Mouse (Mus musculus) midbrain, embryonic 16.5 days (tissue): Measurements from ENCODE around the gene Exoc4. TPM values are rescaled to one million over a fixed set of nuclear protein-coding genes. Genes with fewer than 3 reads are reported as not detected.

Experiments
- ATAC-seq: fragments of 200-750 bp; cut with Nextera tagmentation; 2 replicates; pipeline ENCODE4 v1.8.0; 2017; ENCODE audit warnings: moderate TSS enrichment
- H3K27ac ChIP-seq: fragments of 300-500 bp; sonication (generic); 2 replicates; pipeline ENCODE4 v1.5.1; 2014; ENCODE audit warnings: mild to moderate bottlenecking, low read length, mixed read lengths
- H3K27me3 ChIP-seq: fragments of 300-500 bp; sonication (generic); 2 replicates; pipeline ENCODE4 v1.6.1; 2014; ENCODE audit warnings: low read depth, low read length, mixed read lengths; ENCODE audit not compliant: control insufficient read depth, insufficient read depth
- H3K36me3 ChIP-seq: fragments of 300-500 bp; sonication (generic); 2 replicates; pipeline ENCODE4 v1.6.1; 2014; ENCODE audit warnings: mild to moderate bottlenecking, low read length, moderate library complexity, mixed read lengths; ENCODE audit not compliant: control insufficient read depth, insufficient read depth
- H3K4me1 ChIP-seq: fragments of 300-500 bp; sonication (generic); 2 replicates; pipeline ENCODE4 v1.6.1; 2014; ENCODE audit warnings: mild to moderate bottlenecking, low read length, mixed read lengths; ENCODE audit not compliant: control insufficient read depth, insufficient read depth
- H3K4me2 ChIP-seq: fragments of 300-500 bp; sonication (generic); 2 replicates; pipeline ENCODE4 v1.6.1; 2014; ENCODE audit warnings: mild to moderate bottlenecking, low read length, mixed read lengths
- H3K4me3 ChIP-seq: fragments of 300-500 bp; sonication (generic); 2 replicates; pipeline ENCODE4 v1.5.1; 2014; ENCODE audit warnings: low read depth, mild to moderate bottlenecking, low read length, moderate library complexity, mixed read lengths
- H3K9ac ChIP-seq: fragments of 300-500 bp; sonication (generic); 2 replicates; pipeline ENCODE4 v1.6.1; 2014; ENCODE audit warnings: low read depth, low read length, mixed read lengths
- H3K9me3 ChIP-seq: fragments of 300-500 bp; sonication (generic); replicated peaks from 2 replicates; pipeline ENCODE4 v1.6.1; 2014; ENCODE audit warnings: mild to moderate bottlenecking, low read length, mixed read lengths; ENCODE audit not compliant: control insufficient read depth, poor library complexity, severe bottlenecking
- WGBS: fragments of 180-500 bp; shearing (Covaris S2); extraction: QIAGEN DNeasy Blood & Tissue Kit; methylation state at CpG from one replicate; pipeline ENCODE4 v1.1.7; 2014; 5-methylcytosine and 5-hydroxymethylcytosine counted together
- polyA plus RNA-seq: library from polyadenylated mRNA; unstranded; fragments of >200 nt; fragmentation: Nextera tagmentation; extraction: Ambion mirVana; gene quantifications from 2 replicates; pipeline ENCODE4 v1.2.1, GENCODE M21; 2015

Exoc4 gene
- polyA plus RNA-seq, 1 experiment from 2014 or later: 48.7 TPM

DNA sequence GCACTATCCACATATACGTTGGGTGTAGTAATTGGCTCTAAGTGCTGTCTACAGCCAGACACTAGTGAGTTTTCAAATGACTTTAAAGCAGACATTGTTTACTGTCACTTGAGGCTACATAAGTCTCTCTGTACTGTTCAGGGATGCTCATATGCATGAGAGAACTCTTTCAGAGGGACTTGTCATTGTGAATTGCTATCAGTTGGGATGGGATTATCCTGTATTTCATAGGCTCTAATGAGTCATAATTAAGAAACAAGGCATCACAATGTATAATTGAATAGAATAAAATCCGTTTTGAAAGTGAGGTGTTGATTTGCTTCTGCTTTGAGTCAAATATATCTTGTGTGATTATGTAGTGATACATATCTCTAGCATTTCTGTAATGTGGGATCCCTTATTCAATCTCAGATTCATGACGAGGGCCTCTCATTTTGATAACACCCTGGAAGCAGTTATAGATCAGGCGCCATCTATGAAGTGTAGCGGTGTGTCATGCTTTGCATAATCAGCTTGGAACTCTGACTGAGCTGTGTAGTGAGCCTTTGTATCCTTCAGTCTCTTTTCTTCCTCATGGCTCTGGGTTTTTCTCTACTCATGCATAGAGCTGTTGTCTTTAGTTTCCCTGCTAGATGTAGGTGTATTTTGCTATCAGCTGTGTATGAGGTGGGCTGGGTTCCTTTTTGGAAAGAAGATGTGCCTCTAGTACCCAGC lies 8.3 kb downstream of the Exoc4 start:
- ATAC-seq: no peak
- no peaks in the 10 kb centered on the region for H3K36me3 ChIP-seq
- no peak overlapping the region for H3K4me2 ChIP-seq
- no peaks in the 10 kb centered on the region for H3K27me3 ChIP-seq
- 49% methylated on average over 5 of the region's 5 CpGs for WGBS
- no peak overlapping the region for H3K4me3 ChIP-seq
- no peaks in the 10 kb centered on the region for H3K9me3 ChIP-seq
- H3K9ac ChIP-seq: no peak overlapping the region
- H3K27ac ChIP-seq: no peak overlapping the region
- H3K4me1 ChIP-seq: peaks cover 3% of the 10 kb centered on the region; the same call in 1 of the 2 replicates

DNA sequence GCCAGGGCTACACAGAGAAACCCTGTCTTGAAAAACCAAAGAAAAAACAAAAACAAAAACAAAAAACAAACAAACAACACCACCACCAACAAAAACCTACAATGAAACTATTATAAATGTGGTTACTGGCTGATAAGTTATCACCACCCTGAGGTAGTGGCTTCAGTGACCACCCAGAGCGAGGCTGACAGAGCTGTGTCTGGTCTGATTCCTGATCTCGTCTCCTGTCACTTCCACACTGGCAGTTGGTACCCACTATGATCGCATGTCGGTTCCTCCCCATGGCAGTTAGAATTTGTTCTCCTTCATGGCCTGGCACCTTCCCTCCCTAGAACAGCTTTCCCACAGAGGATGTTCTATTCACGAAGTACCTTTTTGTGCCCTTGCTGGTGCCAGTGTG lies 11.0 kb downstream of the Exoc4 start:
- no peaks in the 10 kb centered on the region for H3K9me3 ChIP-seq

DNA sequence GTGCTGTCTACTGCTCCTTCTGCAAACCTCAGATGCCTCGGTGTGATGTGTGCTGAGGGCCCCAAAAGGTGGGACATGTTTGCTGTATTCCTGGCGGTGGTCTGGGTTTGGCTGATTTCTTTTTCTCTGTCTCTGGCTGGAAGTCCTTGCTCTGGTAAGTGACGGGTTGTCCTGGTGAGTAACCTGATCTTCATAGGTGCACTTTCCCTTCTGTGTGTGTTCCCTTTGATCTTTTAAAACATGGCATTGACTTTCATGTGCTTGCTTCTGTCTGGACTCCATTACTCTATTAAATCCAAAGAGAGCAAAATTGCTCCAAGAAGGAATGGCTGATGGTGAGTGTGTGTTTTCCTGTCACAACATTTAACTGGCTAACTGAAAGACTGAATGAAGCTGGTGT lies 12.7 kb downstream of the Exoc4 start:
- Histone ChIP-seq H3K9ac (no peak overlapping the region), H3K4me1 (peaks cover 6% of the 10 kb centered on the region; the same call in 1 of the 2 replicates), H3K27me3 (no peaks in the 10 kb centered on the region), H3K4me3 (no peak overlapping the region), H3K36me3 (peaks cover 6% of the 10 kb centered on the region; the same call in 1 of the 2 replicates), H3K27ac (no peak overlapping the region), H3K9me3 (no peaks in the 10 kb centered on the region), H3K4me2 (no peak overlapping the region)
- WGBS: 89% methylated on average over 3 of the region's 3 CpGs
- no peak for ATAC-seq

More for the DNA sequence above, 11.0 kb downstream of the Exoc4 start:
- 93% methylated on average over 5 of the region's 5 CpGs for WGBS
- H3K27ac ChIP-seq: no peak overlapping the region
- H3K4me1 ChIP-seq: peaks cover 6% of the 10 kb centered on the region; the same call in 1 of the 2 replicates
- ATAC-seq: no peak
- no peak overlapping the region for H3K4me3 ChIP-seq
- peaks cover 6% of the 10 kb centered on the region; the same call in 1 of the 2 replicates for H3K36me3 ChIP-seq
- H3K27me3 ChIP-seq: no peaks in the 10 kb centered on the region
- H3K4me2 ChIP-seq: no peak overlapping the region
- H3K9ac ChIP-seq: no peak overlapping the region

DNA sequence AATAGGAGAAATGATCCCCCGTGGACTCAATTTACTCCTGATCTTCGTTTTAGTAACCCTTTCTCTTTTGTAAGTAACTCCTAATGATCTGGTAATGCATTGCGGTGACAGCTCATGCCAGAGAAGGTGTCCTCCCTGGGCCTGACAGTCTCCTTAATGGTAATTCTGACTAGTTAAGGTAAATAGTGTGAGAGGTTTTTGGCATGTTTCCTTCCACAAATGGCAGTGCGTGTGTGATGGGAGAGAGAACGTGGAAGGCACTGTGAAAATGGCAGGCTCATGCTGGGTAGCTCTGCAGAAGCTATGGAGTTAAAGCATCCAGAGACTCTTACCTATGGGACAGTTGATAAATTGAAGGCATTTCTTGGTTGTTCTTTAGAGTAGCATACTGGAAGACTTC lies 15.1 kb downstream of the Exoc4 start:
- no peaks in the 10 kb centered on the region for H3K27me3 ChIP-seq
- no peak overlapping the region for H3K4me2 ChIP-seq
- 78% methylated on average over 5 of the region's 5 CpGs for WGBS
- no peak overlapping the region for H3K9ac ChIP-seq
- no peak overlapping the region for H3K4me3 ChIP-seq
- 0 out of 2 replicates have a peak, but pooled peaks cover 3% of the 10 kb centered on the region for H3K4me1 ChIP-seq
- H3K36me3 ChIP-seq: peaks cover 10% of the 10 kb centered on the region
- no peaks in the 10 kb centered on the region for H3K9me3 ChIP-seq
- H3K27ac ChIP-seq: no peak overlapping the region
- no peak for ATAC-seq

DNA sequence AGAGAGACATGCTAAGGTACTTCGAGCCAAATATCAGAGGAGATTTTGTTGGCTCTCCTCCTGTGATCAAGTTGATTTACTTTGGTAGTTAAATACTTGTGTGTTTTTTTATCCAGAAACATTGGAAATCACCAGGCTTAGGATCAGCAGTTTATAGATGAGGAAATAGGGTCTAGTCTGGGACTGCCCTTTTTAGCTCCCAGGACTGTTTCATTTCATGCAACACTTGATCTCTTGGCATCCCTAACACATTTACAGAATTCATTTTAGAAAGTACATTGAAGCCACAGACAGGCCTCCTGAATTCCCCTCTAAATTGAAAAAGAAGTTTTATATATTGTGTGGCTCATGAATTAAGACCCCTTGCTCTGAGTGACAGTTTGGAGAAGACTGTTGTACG lies 15.5 kb downstream of the Exoc4 start:
- Histone ChIP-seq H3K4me1 (0 out of 2 replicates have a peak, but pooled peaks cover 3% of the 10 kb centered on the region), H3K27ac (no peak overlapping the region), H3K36me3 (peaks cover 10% of the 10 kb centered on the region), H3K27me3 (no peaks in the 10 kb centered on the region), H3K4me2 (no peak overlapping the region), H3K4me3 (no peak overlapping the region), H3K9me3 (no peaks in the 10 kb centered on the region), H3K9ac (no peak overlapping the region)
- 91% methylated on average over 2 of the region's 2 CpGs for WGBS
- ATAC-seq: no peak

DNA sequence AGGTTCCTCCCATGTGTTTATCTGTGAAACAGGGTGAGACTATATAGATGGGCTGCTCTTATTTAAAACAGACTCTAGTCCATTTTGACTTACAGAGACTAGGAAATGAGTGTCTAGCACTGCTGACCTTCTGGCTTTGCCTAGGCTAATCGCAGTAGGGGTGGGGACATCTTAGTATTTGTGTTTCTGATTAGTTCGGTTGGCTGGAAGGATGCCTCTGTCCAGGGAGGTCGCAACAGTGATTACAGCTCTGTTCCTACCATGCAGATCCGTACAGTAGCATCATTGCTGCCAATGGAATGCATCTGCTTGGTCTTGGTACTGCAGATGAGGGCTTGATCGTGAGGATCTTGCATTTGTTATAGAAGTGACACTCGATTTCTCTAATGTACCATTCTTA lies 18.7 kb downstream of the Exoc4 start:
- 87% methylated on average over 6 of the region's 6 CpGs for WGBS
- H3K36me3 ChIP-seq: peaks cover 10% of the 10 kb centered on the region
- no peaks in the 10 kb centered on the region for H3K27me3 ChIP-seq
- no peak overlapping the region for H3K4me2 ChIP-seq
- no peak overlapping the region for H3K4me3 ChIP-seq
- H3K4me1 ChIP-seq: 0 out of 2 replicates have a peak, but pooled peaks cover 3% of the 10 kb centered on the region
- no peak overlapping the region for H3K27ac ChIP-seq
- no peak overlapping the region for H3K9ac ChIP-seq
- no peak for ATAC-seq
- H3K9me3 ChIP-seq: no peaks in the 10 kb centered on the region

DNA sequence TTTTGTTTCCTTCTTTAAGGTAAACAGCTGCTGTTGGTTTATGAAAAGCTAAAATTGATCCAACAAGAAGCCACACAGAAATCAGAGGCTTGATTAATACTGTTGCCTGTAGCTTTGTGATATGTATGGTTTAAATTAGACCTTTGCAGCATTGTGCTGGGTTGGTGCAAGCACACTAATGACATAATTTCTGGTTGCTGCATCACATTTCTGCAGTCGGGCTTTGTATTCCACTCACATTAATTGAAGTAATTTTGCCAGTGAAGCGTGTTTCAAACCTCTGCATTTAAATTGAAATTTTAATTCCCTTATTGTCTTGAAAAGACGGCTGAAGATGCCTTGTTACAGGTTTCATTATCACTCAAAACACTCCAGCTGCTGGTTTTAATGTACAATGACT lies 34.6 kb downstream of the Exoc4 start:
- Histone ChIP-seq H3K4me2 (no peak overlapping the region), H3K36me3 (no peaks in the 10 kb centered on the region), H3K27ac (peak overlapping the region; percentile 66), H3K4me3 (no peak overlapping the region), H3K9me3 (no peaks in the 10 kb centered on the region), H3K9ac (no peak overlapping the region), H3K27me3 (no peaks in the 10 kb centered on the region), H3K4me1 (peaks cover 9% of the 10 kb centered on the region)
- peak; percentile 54; the same call in 1 of the 2 replicates for ATAC-seq
- WGBS: 28% methylated on average over 3 of the region's 3 CpGs

DNA sequence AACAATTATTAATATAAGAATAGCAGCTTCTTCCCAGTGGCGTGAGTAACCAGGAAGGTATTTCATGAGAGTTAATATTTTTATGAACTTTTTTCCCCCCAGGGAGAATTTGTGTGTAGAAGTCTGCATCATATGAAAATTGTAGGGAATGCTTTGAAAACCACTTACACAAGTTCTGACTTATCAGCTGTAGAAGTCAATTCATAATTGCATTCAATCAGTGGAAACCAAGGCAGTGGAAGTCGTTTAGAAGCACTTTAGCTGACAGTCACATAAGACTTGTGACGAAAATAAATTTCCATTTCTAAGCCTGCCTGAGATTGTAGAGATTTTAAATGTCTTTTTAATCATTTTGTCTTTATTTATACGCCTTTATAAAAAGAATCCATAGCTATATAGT lies 35.1 kb downstream of the Exoc4 start:
- no peak for ATAC-seq
- WGBS: 55% methylated on average over 4 of the region's 4 CpGs
- Histone ChIP-seq H3K4me1 (peaks cover 9% of the 10 kb centered on the region), H3K36me3 (no peaks in the 10 kb centered on the region), H3K27me3 (no peaks in the 10 kb centered on the region), H3K4me3 (no peak overlapping the region), H3K4me2 (no peak overlapping the region), H3K27ac (no peak overlapping the region), H3K9ac (no peak overlapping the region), H3K9me3 (no peaks in the 10 kb centered on the region)

DNA sequence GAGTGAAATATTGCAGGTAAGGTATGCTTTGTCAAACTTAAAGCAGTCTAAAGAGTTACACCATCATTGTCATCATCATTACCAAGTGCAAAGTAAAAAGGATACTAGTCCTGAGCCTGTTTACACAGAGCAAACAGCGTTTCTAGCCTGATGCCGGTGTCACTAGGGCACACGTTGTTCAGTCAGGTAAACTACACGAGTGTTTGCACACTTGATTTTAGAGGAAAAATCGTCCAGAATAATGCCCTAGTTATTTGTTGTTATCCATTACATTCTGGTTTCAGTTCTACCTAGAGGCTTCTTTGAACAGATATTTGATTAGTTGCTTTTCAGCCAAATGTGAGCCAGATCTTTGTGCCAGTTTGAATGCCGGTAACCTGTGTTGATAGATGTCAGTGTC lies 37.5 kb downstream of the Exoc4 start:
- Histone ChIP-seq H3K27me3 (no peaks in the 10 kb centered on the region), H3K4me1 (peaks cover 8% of the 10 kb centered on the region), H3K36me3 (no peaks in the 10 kb centered on the region), H3K4me2 (no peak overlapping the region), H3K9ac (no peak overlapping the region), H3K4me3 (no peak overlapping the region), H3K27ac (no peak overlapping the region), H3K9me3 (no peaks in the 10 kb centered on the region)
- ATAC-seq: no peak
- WGBS: 84% methylated on average over 6 of the region's 6 CpGs
